Mouse (Mus musculus) ES-E14 (cell line): Measurements from ENCODE around the gene Grtp1. TPM values are rescaled to one million over a fixed set of nuclear protein-coding genes. Genes with fewer than 3 reads are reported as not detected.

Experiments
- DNase-seq: peaks from one replicate; pipeline ENCODE4 v3.0.0-alpha.2; 2013; ENCODE audit warnings: low read depth, low spot score
- H3K27ac ChIP-seq: 2 replicates; pipeline ENCODE4 v1.5.1; 2012; ENCODE audit warnings: low read depth, mild to moderate bottlenecking, low read length, moderate library complexity, mixed read lengths; ENCODE audit not compliant: poor library complexity, insufficient read depth, severe bottlenecking
- H3K36me3 ChIP-seq: 2 replicates; pipeline ENCODE4 v1.6.1; 2012; ENCODE audit warnings: mild to moderate bottlenecking, low read length, moderate library complexity, mixed read lengths; ENCODE audit not compliant: control insufficient read depth, poor library complexity, insufficient read depth, severe bottlenecking
- H3K4me1 ChIP-seq, 2 experiments: fragments of 150-350 bp in 1 of 2; sonication (generic) in 1 of 2; 2 replicates each; pipeline ENCODE4 v1.6.1; 2012; ENCODE audit warnings: low read length in 2 of 2, mild to moderate bottlenecking in 1 of 2, mixed read lengths in 1 of 2; ENCODE audit not compliant: control insufficient read depth in 2 of 2, insufficient read depth in 2 of 2, poor library complexity in 1 of 2
- H3K4me3 ChIP-seq, 2 experiments: fragments of 150-350 bp in 1 of 2; sonication (generic) in 1 of 2; 2 replicates each; pipeline ENCODE4 v1.5.1; 2012; ENCODE audit warnings: low read length in 2 of 2, low read depth in 1 of 2, mild to moderate bottlenecking in 1 of 2, mixed read lengths in 1 of 2; ENCODE audit not compliant: insufficient read depth in 1 of 2, poor library complexity in 1 of 2, severe bottlenecking in 1 of 2
- H3K9ac ChIP-seq: 2 replicates; pipeline ENCODE4 v1.6.1; 2012; ENCODE audit warnings: low read depth, mild to moderate bottlenecking, low read length, mixed read lengths; ENCODE audit not compliant: poor library complexity, insufficient read depth, severe bottlenecking
- H3K9me3 ChIP-seq: fragments of 150-350 bp; sonication (generic); 2 replicates; pipeline ENCODE4 v1.6.1; 2012; ENCODE audit warnings: low read depth, mild to moderate bottlenecking, low read length; ENCODE audit not compliant: control insufficient read depth, insufficient read depth
- CHD2 ChIP-seq: IDR thresholded peaks from 2 replicates; pipeline ENCODE4 v1.6.1; 2014; ENCODE audit warnings: mild to moderate bottlenecking, low read depth, low read length, inconsistent platforms
- HCFC1 ChIP-seq: IDR thresholded peaks from 2 replicates; pipeline ENCODE4 v1.6.1; 2012; ENCODE audit warnings: low read length, inconsistent platforms, borderline replicate concordance; ENCODE audit not compliant: insufficient read depth
- MAFK ChIP-seq: IDR thresholded peaks from 2 replicates; pipeline ENCODE4 v1.6.1; 2014; ENCODE audit warnings: mild to moderate bottlenecking, low read depth, low read length, inconsistent platforms; ENCODE audit not compliant: insufficient read depth
- ZC3H11A ChIP-seq: IDR thresholded peaks from 2 replicates; pipeline ENCODE4 v1.6.1; 2012; ENCODE audit warnings: low read depth, mild to moderate bottlenecking, inconsistent platforms, low read length, borderline replicate concordance
- ZNF384 ChIP-seq: IDR thresholded peaks from 2 replicates; pipeline ENCODE4 v1.6.1; 2012; ENCODE audit warnings: low read depth, low read length, inconsistent platforms
- in situ Hi-C, 2 experiments: fragments of 600-800 bp; cut with MboI; formaldehyde crosslinking; loops; one replicate each; pipeline ENCODE4 v1.15.1; 2025; ENCODE audit warnings: low sequenced_read_pairs in 2 of 2, inconsistent platforms in 1 of 2; ENCODE audit not compliant: unreplicated experiment in 2 of 2
- total RNA-seq: library from RNA; depleted of rRNA; stranded (reverse); fragments of 300-350 nt; gene quantifications from 2 replicates; pipeline ENCODE4 v1.2.3, GENCODE M21; 2012

Grtp1 gene
- total RNA-seq, 1 experiment, result 36.3 TPM

GRCm38 (mm10) chr8:13170510-13170909, 29.9 kb downstream of the Grtp1 start:
- no peaks in the 10 kb centered on the region for H3K4me1 ChIP-seq
- H3K4me3 ChIP-seq, result no peak overlapping the region
- no peak for TF ChIP-seq HCFC1
- no peak for TF ChIP-seq CHD2
- no peak for TF ChIP-seq ZC3H11A
- TF ChIP-seq ZNF384, result no peak
- TF ChIP-seq MAFK, result no peak
- H3K27ac ChIP-seq, result no peak overlapping the region
- no peak overlapping the region for H3K9ac ChIP-seq
- in situ Hi-C loops, result no loop called here
- H3K9me3 ChIP-seq, result no peaks in the 10 kb centered on the region
- peaks cover 67% of the 10 kb centered on the region for H3K36me3 ChIP-seq
- DNase-seq, result no peak

- no peak for DNase-seq
- peak overlapping the region; percentile 16; the same call in 1 of the 2 replicates for H3K9ac ChIP-seq
- H3K9me3 ChIP-seq, result no peaks in the 10 kb centered on the region
- in situ Hi-C loops, result no loop called here
- H3K36me3 ChIP-seq, result peaks cover 26% of the 10 kb centered on the region
- TF ChIP-seq MAFK, result no peak
- TF ChIP-seq ZC3H11A, result no peak
- no peak for TF ChIP-seq ZNF384
- no peak for TF ChIP-seq HCFC1
- TF ChIP-seq CHD2, result no peak
- H3K4me3 ChIP-seq, result no peak overlapping the region
- no peak overlapping the region for H3K27ac ChIP-seq
- H3K4me1 ChIP-seq, result peaks cover 0 to 3% of the 10 kb centered on the region in 2 experiments; a peak in 2 of 4 replicates
Measured at GRCm38 (mm10) chr8:13164361-13164760, 36.1 kb downstream of the Grtp1 start.

GRCm38 (mm10) chr8:13163563-13163962, 36.9 kb downstream of the Grtp1 start:
- DNase-seq, result no peak
- in situ Hi-C loops, result no loop called here
- Histone ChIP-seq H3K36me3 (peaks cover 24% of the 10 kb centered on the region), H3K9ac (no peak overlapping the region), H3K9me3 (no peaks in the 10 kb centered on the region), H3K27ac (no peak overlapping the region), H3K4me3 (no peak overlapping the region), H3K4me1 (peaks cover 0 to 5% of the 10 kb centered on the region in 2 experiments; a peak in 2 of 4 replicates)
- TF ChIP-seq ZNF384 (no peak), ZC3H11A (no peak), HCFC1 (no peak), MAFK (no peak)

- Histone ChIP-seq H3K27ac (no peak overlapping the region), H3K9me3 (no peaks in the 10 kb centered on the region), H3K9ac (no peak overlapping the region), H3K4me1 (peaks cover 0 to 6% of the 10 kb centered on the region in 2 experiments; a peak in 2 of 4 replicates), H3K4me3 (no peak overlapping the region), H3K36me3 (peaks cover 15% of the 10 kb centered on the region; the same call in 1 of the 2 replicates)
- no peak for TF ChIP-seq ZNF384
- no peak for TF ChIP-seq CHD2
- TF ChIP-seq MAFK, result no peak
- TF ChIP-seq ZC3H11A, result no peak
- no peak for TF ChIP-seq HCFC1
- no peak for DNase-seq
- in situ Hi-C loops, result no loop called here
Measured at GRCm38 (mm10) chr8:13162098-13162497, 38.3 kb downstream of the Grtp1 start.

- Histone ChIP-seq H3K27ac (no peak overlapping the region), H3K4me3 (peak overlapping the region; percentile 84 to 94; a peak in 3 of 4 replicates), H3K4me1 (peaks cover 0 to 6% of the 10 kb centered on the region in 2 experiments; a peak in 2 of 4 replicates), H3K9ac (peak overlapping the region; percentile 99; the same call in 1 of the 2 replicates), H3K36me3 (peaks cover 8% of the 10 kb centered on the region; the same call in 1 of the 2 replicates), H3K9me3 (no peaks in the 10 kb centered on the region)
- TF ChIP-seq HCFC1, result no peak
- in situ Hi-C loops, result no loop called here
- DNase-seq, result no peak
Measured at GRCm38 (mm10) chr8:13160691-13161090, 39.7 kb downstream of the Grtp1 start.
